Mouse (Mus musculus): Measurements from ENCODE around the gene Gm38431. TPM values are rescaled to one million over a fixed set of nuclear protein-coding genes. Genes with fewer than 3 reads are reported as not detected.

Gene Gm38431
- polyA plus RNA-seq (2015; fragmentation: Nextera tagmentation; extraction: Ambion mirVana), result 1.3 TPM in 2 replicates

- Histone ChIP-seq H3K9me3 (ENCODE audit: control insufficient read depth, low read length) (no peaks in the 10 kb centered on the region), H3K4me1 (ENCODE audit: control insufficient read depth, insufficient read depth, low read depth, low read length) (peaks cover 12% of the 10 kb centered on the region), H3K9ac (ENCODE audit: low read depth, low read length) (peak within 1 kb of the TSS; percentile 71), H3K4me3 (ENCODE audit: low read length) (peak within 1 kb of the TSS; percentile 59), H3K27me3 (replicated peaks; ENCODE audit: control insufficient read depth, insufficient read depth, low read length) (no peaks in the 10 kb centered on the region), H3K27ac (ENCODE audit: low read depth, low read length) (peak within 1 kb of the TSS; percentile 83), H3K4me2 (ENCODE audit: low read length) (peak within 1 kb of the TSS; percentile 77), H3K36me3 (ENCODE audit: control insufficient read depth, insufficient read depth, low read length) (peaks cover 10% of the 10 kb centered on the region; the same call in 1 of the 2 replicates)
- peak; percentile 100 for ATAC-seq
- under 1% methylated on average over 54 of the region's 54 CpGs for WGBS
Measured at GRCm38 (mm10) chr9:21091707-21092320, at the start of gene Gm38431, which contains the start of gene Raver1. Gene Gm38431, minus strand, starts transcription at chr9:21091997. Gene Raver1, minus strand, starts transcription at chr9:21092008.

DNA sequence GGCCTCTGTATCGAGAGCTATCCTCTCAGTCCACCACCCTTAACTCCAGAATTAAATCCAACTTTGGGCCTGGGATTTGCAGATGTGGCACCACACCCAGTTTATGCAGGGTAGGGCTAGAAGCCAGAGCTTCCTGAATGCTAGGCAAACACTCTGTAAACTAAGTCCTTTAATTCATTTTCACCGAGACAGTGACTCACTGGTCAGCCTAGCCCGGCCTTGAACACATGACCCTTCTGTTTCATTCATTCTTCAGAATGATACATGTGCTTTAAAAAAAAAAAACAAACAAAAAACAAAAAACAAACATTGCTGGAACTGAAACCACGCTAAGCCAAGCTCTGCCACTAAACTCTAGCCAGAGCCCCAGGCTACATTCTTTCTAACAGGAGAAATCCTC lies 46.6 kb upstream of the Gm38431 start:
- 83% methylated on average over 4 of the region's 4 CpGs for WGBS
- Histone ChIP-seq H3K9me3 (ENCODE audit: control insufficient read depth, low read length) (no peaks in the 10 kb centered on the region), H3K9ac (ENCODE audit: low read depth, low read length) (no peak overlapping the region), H3K4me3 (ENCODE audit: low read length) (no peak overlapping the region), H3K4me1 (ENCODE audit: control insufficient read depth, insufficient read depth, low read depth, low read length) (no peaks in the 10 kb centered on the region), H3K4me2 (ENCODE audit: low read length) (no peak overlapping the region), H3K27ac (ENCODE audit: low read depth, low read length) (no peak overlapping the region), H3K36me3 (ENCODE audit: control insufficient read depth, insufficient read depth, low read length) (peaks cover 37% of the 10 kb centered on the region), H3K27me3 (replicated peaks; ENCODE audit: control insufficient read depth, insufficient read depth, low read length) (no peaks in the 10 kb centered on the region)
- no peak for ATAC-seq

DNA sequence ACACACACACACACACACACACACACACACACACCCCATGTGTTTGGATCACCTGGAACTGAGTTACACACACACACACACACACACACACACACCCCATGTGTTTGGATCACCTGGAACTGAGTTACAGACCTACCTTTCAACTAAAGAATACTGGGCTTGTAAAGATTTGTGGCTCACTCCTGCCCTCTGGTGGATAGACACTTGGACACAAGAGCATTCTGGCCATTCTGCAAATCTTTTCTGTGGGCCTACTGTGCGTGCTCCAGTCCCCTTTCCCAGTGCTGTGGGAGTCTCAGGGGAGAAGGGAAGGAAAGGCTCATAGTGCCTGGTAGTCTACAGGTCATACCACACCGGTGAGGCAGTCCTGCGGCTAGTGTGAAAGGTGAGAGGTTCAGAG lies 45.4 kb upstream of the Gm38431 start:
- H3K27me3 ChIP-seq (replicated peaks; ENCODE audit: control insufficient read depth, insufficient read depth, low read length), result no peaks in the 10 kb centered on the region
- H3K9me3 ChIP-seq (ENCODE audit: control insufficient read depth, low read length), result no peaks in the 10 kb centered on the region
- no peak overlapping the region for H3K4me2 ChIP-seq (ENCODE audit: low read length)
- ATAC-seq, result peak; percentile 9; the same call in 1 of the 2 replicates
- H3K4me1 ChIP-seq (ENCODE audit: control insufficient read depth, insufficient read depth, low read depth, low read length), result no peaks in the 10 kb centered on the region
- no peak overlapping the region for H3K27ac ChIP-seq (ENCODE audit: low read depth, low read length)
- 54% methylated on average over 3 of the region's 3 CpGs for WGBS
- no peak overlapping the region for H3K4me3 ChIP-seq (ENCODE audit: low read length)
- H3K36me3 ChIP-seq (ENCODE audit: control insufficient read depth, insufficient read depth, low read length), result peaks cover 32% of the 10 kb centered on the region
- no peak overlapping the region for H3K9ac ChIP-seq (ENCODE audit: low read depth, low read length)

- H3K9me3 ChIP-seq (ENCODE audit: control insufficient read depth, low read length), result no peaks in the 10 kb centered on the region
- WGBS, result 82% methylated on average over 6 of the region's 6 CpGs
- ATAC-seq, result no peak
Measured at GRCm38 (mm10) chr9:21136401-21136800, 44.6 kb upstream of the Gm38431 start.

DNA sequence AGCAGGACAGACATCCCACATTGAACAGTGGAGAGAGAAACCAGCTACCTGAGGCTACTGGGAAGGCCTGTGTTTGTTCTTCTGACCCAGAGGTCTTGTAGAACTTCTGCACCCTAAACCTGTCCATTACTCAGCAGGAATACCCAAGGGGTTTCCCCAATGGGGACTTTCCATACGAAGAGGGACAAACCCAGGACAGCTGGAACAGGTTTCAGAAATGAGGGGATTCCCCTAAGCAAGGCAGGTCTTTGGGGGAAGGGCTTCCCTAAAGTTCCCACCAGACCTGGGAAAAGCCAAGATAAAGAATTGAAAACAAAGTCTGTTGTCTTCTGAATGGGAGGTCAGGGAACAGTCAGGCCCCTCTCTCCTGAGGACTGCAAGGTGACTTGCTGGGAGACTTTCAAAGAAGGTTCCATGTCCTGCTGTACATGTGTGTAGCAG lies 44.2 kb upstream of the Gm38431 start:
- H3K27ac ChIP-seq (ENCODE audit: low read depth, low read length), result no peak overlapping the region
- no peaks in the 10 kb centered on the region for H3K9me3 ChIP-seq (ENCODE audit: control insufficient read depth, low read length)
- H3K27me3 ChIP-seq (replicated peaks; ENCODE audit: control insufficient read depth, insufficient read depth, low read length), result no peaks in the 10 kb centered on the region
- no peak overlapping the region for H3K4me2 ChIP-seq (ENCODE audit: low read length)
- peaks cover 24% of the 10 kb centered on the region for H3K36me3 ChIP-seq (ENCODE audit: control insufficient read depth, insufficient read depth, low read length)
- ATAC-seq, result no peak
- H3K4me1 ChIP-seq (ENCODE audit: control insufficient read depth, insufficient read depth, low read depth, low read length), result peaks cover 2% of the 10 kb centered on the region; the same call in 1 of the 2 replicates
- no peak overlapping the region for H3K9ac ChIP-seq (ENCODE audit: low read depth, low read length)
- H3K4me3 ChIP-seq (ENCODE audit: low read length), result no peak overlapping the region
- 71% methylated on average over 1 of the region's 1 CpGs for whole genome bisulfite sequencing

More at GRCm38 (mm10) chr9:21136401-21136800, 44.6 kb upstream of the Gm38431 start:
- Histone ChIP-seq H3K4me1 (ENCODE audit: control insufficient read depth, insufficient read depth, low read depth, low read length) (peaks cover 2% of the 10 kb centered on the region; the same call in 1 of the 2 replicates), H3K4me2 (ENCODE audit: low read length) (no peak overlapping the region), H3K4me3 (ENCODE audit: low read length) (no peak overlapping the region), H3K9ac (ENCODE audit: low read depth, low read length) (no peak overlapping the region), H3K36me3 (ENCODE audit: control insufficient read depth, insufficient read depth, low read length) (peaks cover 28% of the 10 kb centered on the region), H3K27me3 (replicated peaks; ENCODE audit: control insufficient read depth, insufficient read depth, low read length) (no peaks in the 10 kb centered on the region), H3K27ac (ENCODE audit: low read depth, low read length) (no peak overlapping the region)

DNA sequence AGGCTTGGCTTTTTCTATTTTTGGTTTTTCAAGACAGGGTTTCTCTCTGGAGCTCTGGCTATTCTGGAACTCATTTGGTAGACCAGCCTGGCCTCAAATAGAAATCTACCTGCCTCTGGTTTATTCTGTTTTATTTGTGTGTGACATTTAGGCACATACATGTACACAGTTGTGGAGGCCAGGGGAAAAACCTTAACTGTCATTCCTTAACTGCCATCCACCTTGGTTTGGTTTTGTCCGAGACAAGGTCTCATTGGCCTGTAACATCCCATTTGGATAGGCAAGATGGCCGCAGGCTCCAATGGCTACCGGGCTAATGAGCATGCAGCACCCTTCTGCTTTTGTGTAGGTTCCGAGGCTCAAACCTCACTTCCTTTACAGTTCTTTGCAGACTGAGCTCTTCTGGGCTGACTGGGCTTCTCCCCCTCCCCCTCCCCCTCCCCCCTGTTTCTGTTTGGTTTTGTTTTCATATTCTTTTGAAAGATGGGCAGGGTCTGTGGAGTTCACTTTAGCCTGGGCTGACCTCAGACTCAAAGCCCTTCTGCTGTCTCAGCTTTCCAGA lies 43.6 kb upstream of the Gm38431 start:
- Histone ChIP-seq H3K9ac (ENCODE audit: low read depth, low read length) (no peak overlapping the region), H3K4me2 (ENCODE audit: low read length) (no peak overlapping the region), H3K36me3 (ENCODE audit: control insufficient read depth, insufficient read depth, low read length) (peaks cover 18% of the 10 kb centered on the region), H3K4me1 (ENCODE audit: control insufficient read depth, insufficient read depth, low read depth, low read length) (peaks cover 5% of the 10 kb centered on the region), H3K27ac (ENCODE audit: low read depth, low read length) (no peak overlapping the region), H3K9me3 (ENCODE audit: control insufficient read depth, low read length) (no peaks in the 10 kb centered on the region), H3K27me3 (replicated peaks; ENCODE audit: control insufficient read depth, insufficient read depth, low read length) (no peaks in the 10 kb centered on the region), H3K4me3 (ENCODE audit: low read length) (no peak overlapping the region)
- 71% methylated on average over 4 of the region's 4 CpGs for WGBS
- no peak for ATAC-seq

DNA sequence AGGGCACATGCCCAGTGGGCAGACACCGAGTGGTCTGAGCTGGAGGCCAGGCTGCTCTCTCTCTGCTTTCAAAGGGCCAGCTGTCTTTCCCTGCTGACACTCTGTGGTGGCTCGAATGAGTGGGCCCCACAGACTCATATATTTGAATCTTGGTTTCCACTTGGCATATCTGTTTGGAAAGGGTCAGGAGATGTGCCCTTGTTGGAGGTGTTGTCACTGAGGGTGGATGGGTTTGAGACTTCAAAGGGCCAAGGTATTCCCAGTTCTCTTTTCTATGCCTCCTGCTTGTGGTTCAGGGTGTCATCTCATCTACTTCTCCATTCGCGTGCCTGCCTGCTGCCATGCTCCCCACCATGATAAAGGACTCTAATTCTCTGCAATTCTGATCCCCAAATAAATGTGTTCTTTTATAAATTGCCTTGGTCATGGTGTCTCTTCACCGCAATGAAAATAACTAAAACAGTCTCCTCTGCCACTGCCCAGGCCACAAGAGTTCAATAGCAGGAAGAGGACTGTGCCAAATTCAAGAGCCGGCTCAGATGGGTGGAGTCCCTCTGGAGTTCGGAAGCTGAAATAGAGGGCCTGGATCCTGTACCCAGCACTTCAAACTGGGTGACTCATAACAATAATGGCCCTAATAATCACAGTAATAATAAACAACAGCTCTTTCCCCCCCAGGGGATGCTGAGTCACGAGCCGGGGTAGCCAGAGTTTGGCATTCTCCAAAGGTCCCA lies 43.0 kb upstream of the Gm38431 start:
- no peak overlapping the region for H3K9ac ChIP-seq (ENCODE audit: low read depth, low read length)
- no peaks in the 10 kb centered on the region for H3K9me3 ChIP-seq (ENCODE audit: control insufficient read depth, low read length)
- H3K4me2 ChIP-seq (ENCODE audit: low read length), result no peak overlapping the region
- WGBS, result 73% methylated on average over 9 of the region's 9 CpGs
- no peaks in the 10 kb centered on the region for H3K27me3 ChIP-seq (replicated peaks; ENCODE audit: control insufficient read depth, insufficient read depth, low read length)
- H3K36me3 ChIP-seq (ENCODE audit: control insufficient read depth, insufficient read depth, low read length), result peaks cover 12% of the 10 kb centered on the region
- peaks cover 8% of the 10 kb centered on the region for H3K4me1 ChIP-seq (ENCODE audit: control insufficient read depth, insufficient read depth, low read depth, low read length)
- H3K27ac ChIP-seq (ENCODE audit: low read depth, low read length), result no peak overlapping the region
- H3K4me3 ChIP-seq (ENCODE audit: low read length), result no peak overlapping the region
- ATAC-seq, result no peak

DNA sequence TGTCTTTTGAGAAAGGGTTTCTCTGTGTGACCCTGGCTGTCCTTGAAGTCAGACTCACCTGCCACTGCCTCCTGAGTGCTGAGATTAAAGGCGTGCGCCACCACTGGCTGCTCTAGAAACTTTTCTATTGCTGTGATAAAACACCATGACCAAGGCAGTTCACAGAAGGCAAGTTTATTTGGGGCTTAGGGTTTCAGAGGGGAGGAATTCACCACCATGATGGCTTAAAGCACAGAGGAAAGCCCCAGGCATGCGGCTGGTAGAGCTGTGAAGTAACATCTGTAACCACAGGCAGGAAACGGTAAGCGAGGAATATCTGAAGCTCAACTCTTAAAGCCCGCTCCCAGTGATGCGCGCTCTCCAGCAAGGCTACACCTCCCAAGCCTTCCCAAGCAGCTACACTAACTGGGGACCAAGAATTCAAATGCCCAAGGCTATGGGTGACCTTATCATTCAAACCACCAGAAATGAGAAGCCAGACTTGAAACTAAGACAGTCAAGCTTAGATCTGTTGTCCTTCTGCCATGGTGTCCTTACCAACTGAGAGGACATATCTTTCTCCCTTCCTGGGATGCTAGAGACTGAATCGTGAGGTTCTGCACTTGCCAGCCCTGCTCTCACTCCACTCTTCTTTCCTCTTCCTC lies 41.4 kb upstream of the Gm38431 start:
- H3K4me1 ChIP-seq (ENCODE audit: control insufficient read depth, insufficient read depth, low read depth, low read length), result peaks cover 8% of the 10 kb centered on the region
- WGBS, result 92% methylated on average over 9 of the region's 9 CpGs

More for the DNA sequence above, 41.4 kb upstream of the Gm38431 start:
- no peak for ATAC-seq
- Histone ChIP-seq H3K27me3 (replicated peaks; ENCODE audit: control insufficient read depth, insufficient read depth, low read length) (no peaks in the 10 kb centered on the region), H3K36me3 (ENCODE audit: control insufficient read depth, insufficient read depth, low read length) (peaks cover 2% of the 10 kb centered on the region; the same call in 1 of the 2 replicates), H3K27ac (ENCODE audit: low read depth, low read length) (no peak overlapping the region), H3K4me3 (ENCODE audit: low read length) (no peak overlapping the region), H3K9me3 (ENCODE audit: control insufficient read depth, low read length) (no peaks in the 10 kb centered on the region), H3K4me2 (ENCODE audit: low read length) (no peak overlapping the region), H3K9ac (ENCODE audit: low read depth, low read length) (no peak overlapping the region)

All from hindbrain, embryonic 16.5 days (tissue).